Mouse (Mus musculus) forebrain, embryonic 11.5 days (tissue): ENCODE results near the gene Gm9639. TPM values are rescaled to one million over a fixed set of nuclear protein-coding genes. Genes with fewer than 3 reads are reported as not detected.
"Not testable (repeated sequence)": the region's sequence is repeated elsewhere in the genome, so short reads cannot be mapped to it uniquely, and the experiment has no call there.

ENCODE experiments used
- ATAC-seq: fragments of 200-750 bp; cut with Nextera tagmentation; replicated peaks from 2 replicates; pipeline ENCODE4 v1.8.0; 2017; ENCODE audit warnings: moderate TSS enrichment; ENCODE audit not compliant: low FRiP score
- DNase-seq: peaks from one replicate; pipeline ENCODE4 v3.0.0-alpha.2; 2017; ENCODE audit warnings: low spot score
- H3K27ac ChIP-seq: fragments of 300-500 bp; sonication (generic); 2 replicates; pipeline ENCODE4 v1.5.1; 2014; ENCODE audit warnings: low read depth, low read length
- H3K27me3 ChIP-seq: fragments of 300-500 bp; sonication (generic); 2 replicates; pipeline ENCODE4 v1.6.1; 2014; ENCODE audit warnings: mild to moderate bottlenecking, low read length, mixed read lengths; ENCODE audit not compliant: control insufficient read depth, insufficient read depth
- H3K36me3 ChIP-seq: fragments of 300-500 bp; sonication (generic); 2 replicates; pipeline ENCODE4 v1.6.1; 2014; ENCODE audit warnings: mild to moderate bottlenecking, low read length, moderate library complexity, mixed read lengths; ENCODE audit not compliant: control insufficient read depth, insufficient read depth
- H3K4me1 ChIP-seq: fragments of 300-500 bp; sonication (generic); replicated peaks from 2 replicates; pipeline ENCODE4 v1.6.1; 2014; ENCODE audit warnings: low read length, mixed read lengths; ENCODE audit not compliant: control insufficient read depth, insufficient read depth
- H3K4me2 ChIP-seq: fragments of 300-500 bp; sonication (generic); 2 replicates; pipeline ENCODE4 v1.6.1; 2014; ENCODE audit warnings: low read depth, mild to moderate bottlenecking, low read length, moderate library complexity, mixed read lengths; ENCODE audit not compliant: severe bottlenecking
- H3K4me3 ChIP-seq: fragments of 300-500 bp; sonication (generic); 2 replicates; pipeline ENCODE4 v1.5.1; 2014; ENCODE audit warnings: low read depth, low read length
- H3K9ac ChIP-seq: fragments of 300-500 bp; sonication (generic); 2 replicates; pipeline ENCODE4 v1.6.1; 2014; ENCODE audit warnings: low read length
- H3K9me3 ChIP-seq: fragments of 300-500 bp; sonication (generic); 2 replicates; pipeline ENCODE4 v1.6.1; 2016; ENCODE audit warnings: low read length, mixed read lengths; ENCODE audit not compliant: control insufficient read depth
- WGBS: fragments of 180-500 bp; shearing (Covaris S2); extraction: QIAGEN DNeasy Blood & Tissue Kit; methylation state at CpG from one replicate; pipeline ENCODE4 v1.1.7; 2014; 5-methylcytosine and 5-hydroxymethylcytosine counted together
- polyA plus RNA-seq: library from polyadenylated mRNA; unstranded; fragments of >200 nt; fragmentation: Nextera tagmentation; extraction: Ambion mirVana; gene quantifications from 2 replicates; pipeline ENCODE4 v1.2.1, GENCODE M21; 2014

Gm9639 gene
- polyA plus RNA-seq, 1 experiment from 2014 or later: not detected

DNA sequence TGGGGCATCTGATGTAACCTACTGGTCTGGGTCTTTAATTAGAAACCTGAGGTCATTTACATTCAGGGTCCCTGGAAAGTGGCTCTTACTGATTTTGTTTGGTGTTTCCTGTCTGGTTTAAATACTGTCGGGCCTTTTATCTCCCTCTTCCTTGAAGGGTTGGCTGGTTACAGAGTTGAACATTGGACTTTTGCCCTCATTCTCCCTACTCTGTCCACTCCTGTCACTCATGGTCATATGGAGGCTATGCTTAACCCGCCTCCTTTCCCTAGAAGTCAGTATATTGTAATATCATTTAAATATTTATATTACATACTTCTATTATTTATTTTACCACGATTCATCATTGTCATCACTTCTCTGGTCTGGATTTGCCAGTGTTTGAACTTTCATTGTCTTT, 9.2 kb upstream of the Gm9639 start:
- H3K4me2 ChIP-seq: no peak overlapping the region
- no peak overlapping the region for H3K9ac ChIP-seq
- H3K9me3 ChIP-seq: no peaks in the 10 kb centered on the region; the same call in 1 of the 2 replicates
- no peaks in the 10 kb centered on the region for H3K27me3 ChIP-seq
- no peaks in the 10 kb centered on the region for H3K36me3 ChIP-seq
- H3K27ac ChIP-seq: no peak overlapping the region
- no peaks in the 10 kb centered on the region for H3K4me1 ChIP-seq
- no peak overlapping the region for H3K4me3 ChIP-seq
- 88% methylated on average over 3 of the region's 3 CpGs for WGBS
- ATAC-seq (no peak), DNase-seq (no peak)

DNA sequence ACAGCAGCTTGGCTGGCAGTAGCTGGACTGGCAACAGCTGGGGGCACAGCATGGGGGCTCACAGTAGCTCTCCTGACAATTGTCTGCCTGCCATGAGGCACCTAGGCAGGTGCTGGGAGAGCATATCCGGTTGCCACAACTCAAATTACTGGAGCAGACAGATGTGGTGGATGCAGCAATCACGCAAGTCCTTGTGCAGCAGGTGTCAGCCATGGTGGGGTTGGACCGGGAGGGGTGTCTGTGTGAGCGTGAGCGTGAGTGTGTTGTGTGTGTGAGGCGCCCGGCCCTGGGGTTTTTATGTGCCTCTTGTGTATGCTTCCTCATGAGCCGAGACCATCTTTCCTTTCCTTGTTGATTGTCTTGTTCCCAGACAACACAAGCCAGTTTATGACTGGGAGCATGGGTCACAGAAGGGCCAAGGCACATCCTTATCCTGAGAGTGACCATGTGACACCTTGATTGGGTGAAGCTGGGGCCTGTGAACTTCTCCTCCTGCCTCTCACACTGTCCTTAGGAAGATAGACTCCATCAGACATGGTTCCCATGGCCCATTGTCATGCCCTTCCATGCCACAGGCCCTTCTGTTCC, 4.1 kb upstream of the Gm9639 start, which contains the start of gene Gm19668:
Gm19668 (minus strand) TSS at position 213 of the 588 bp plus-strand sequence.
- DNase-seq: no peak
- Histone ChIP-seq H3K9ac (no peak within 1 kb of the TSS), H3K27ac (peak within 1 kb of the TSS; percentile 14), H3K4me3 (no peak within 1 kb of the TSS), H3K4me2 (no peak within 1 kb of the TSS), H3K9me3 (no peaks in the 10 kb centered on the region), H3K4me1 (no peaks in the 10 kb centered on the region), H3K27me3 (no peaks in the 10 kb centered on the region), H3K36me3 (no peaks in the 10 kb centered on the region)
- ATAC-seq: no peak
- WGBS: 64% methylated on average over 8 of the region's 8 CpGs

DNA sequence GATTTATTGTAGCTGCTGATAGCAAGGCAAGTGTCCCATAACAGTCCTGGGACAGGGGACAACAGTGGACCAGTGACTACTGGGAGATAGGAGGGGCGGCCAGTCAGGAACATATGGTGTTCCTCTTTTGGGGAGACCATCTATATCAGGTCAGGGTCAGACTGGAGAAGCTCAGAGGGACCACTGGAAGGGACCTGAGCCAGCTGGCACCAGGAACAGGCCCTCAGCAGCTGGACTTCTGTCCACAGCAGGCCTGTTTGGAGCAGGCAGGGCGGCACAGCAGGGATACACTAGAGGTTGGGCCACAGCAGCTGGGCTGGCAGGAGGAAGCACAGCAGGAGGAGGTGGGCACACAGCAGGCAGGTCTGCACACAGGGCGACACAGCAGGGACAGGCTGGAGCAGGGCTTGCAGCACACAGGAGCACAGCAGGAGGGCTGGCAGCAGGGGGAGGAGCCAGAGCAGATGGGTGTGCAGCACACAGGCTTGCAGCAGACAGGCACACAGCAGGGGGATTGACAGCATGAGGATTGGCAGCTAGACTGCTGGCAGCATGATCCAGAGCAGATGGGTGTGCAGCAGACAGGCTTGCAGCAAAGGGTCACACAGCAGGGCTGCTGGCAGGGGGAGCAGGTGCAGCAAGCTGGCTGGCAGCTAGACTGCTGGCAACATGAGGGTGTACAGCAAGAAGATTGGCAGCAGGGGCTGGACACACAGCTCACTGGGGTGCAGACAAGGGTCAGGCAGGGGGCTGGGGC, 3.5 kb upstream of the Gm9639 start:
- H3K9me3 ChIP-seq, DNase-seq, H3K4me3 ChIP-seq, H3K4me1 ChIP-seq, H3K27me3 ChIP-seq, ATAC-seq, H3K36me3 ChIP-seq, H3K4me2 ChIP-seq, H3K9ac ChIP-seq: not testable (repeated sequence)
- 28% methylated on average over 3 of the region's 3 CpGs for WGBS
- H3K27ac ChIP-seq: peak overlapping the region; percentile 14

DNA sequence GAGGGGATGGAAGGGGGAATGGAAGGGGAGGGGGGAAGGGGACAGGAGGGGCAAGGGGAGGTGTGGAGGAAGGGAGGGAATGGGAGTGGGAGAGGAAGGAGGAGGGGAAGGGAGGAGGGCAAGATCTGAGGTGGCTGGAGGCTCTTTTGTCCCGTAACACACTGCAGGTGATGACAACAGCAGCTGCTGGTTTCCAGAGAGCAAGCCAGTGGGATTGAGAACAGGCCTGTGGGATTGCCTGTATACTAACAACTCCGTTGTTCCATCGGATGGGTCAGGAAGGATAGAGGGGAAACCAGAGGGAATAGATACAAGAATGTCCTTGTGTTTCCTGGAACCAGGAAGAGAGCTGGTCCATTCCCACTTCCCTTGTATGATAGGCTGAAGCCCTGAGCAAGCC, 2.8 kb upstream of the Gm9639 start:
- Histone ChIP-seq H3K36me3 (no peaks in the 10 kb centered on the region), H3K27ac (peak overlapping the region; percentile 14; the same call in 1 of the 2 replicates), H3K9me3 (no peaks in the 10 kb centered on the region), H3K9ac (no peak overlapping the region), H3K27me3 (no peaks in the 10 kb centered on the region), H3K4me3 (no peak overlapping the region), H3K4me2 (no peak overlapping the region), H3K4me1 (no peaks in the 10 kb centered on the region)
- ATAC-seq (no peak), DNase-seq (no peak)
- 15% methylated on average over 3 of the region's 3 CpGs for WGBS

DNA sequence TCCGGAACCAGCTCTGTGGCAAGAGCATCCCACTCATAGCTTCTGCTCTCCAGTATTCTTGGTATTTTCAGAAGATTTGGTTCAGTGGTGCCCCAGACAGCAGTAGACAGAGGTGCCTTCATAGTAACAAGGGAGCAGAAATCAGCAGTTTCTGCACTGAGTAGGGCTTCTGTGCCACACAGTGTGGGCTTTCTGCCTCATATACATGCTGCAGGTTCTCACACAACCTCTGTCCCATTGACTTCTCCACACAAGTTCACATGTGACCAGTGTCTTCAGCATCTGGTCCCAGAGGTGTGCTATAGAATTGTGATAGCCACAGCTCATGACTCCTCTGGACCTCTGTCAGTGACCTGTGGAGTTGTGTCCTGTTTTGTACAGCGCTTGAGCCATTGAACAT, 6.3 kb downstream of the Gm9639 start:
- Histone ChIP-seq H3K4me1 (no peaks in the 10 kb centered on the region), H3K4me3 (no peak overlapping the region), H3K9ac (no peak overlapping the region), H3K9me3 (no peaks in the 10 kb centered on the region), H3K4me2 (no peak overlapping the region), H3K27ac (no peak overlapping the region), H3K36me3 (no peaks in the 10 kb centered on the region), H3K27me3 (no peaks in the 10 kb centered on the region)
- WGBS: 83% methylated on average over 2 of the region's 2 CpGs
- DNase-seq (no peak), ATAC-seq (no peak)

DNA sequence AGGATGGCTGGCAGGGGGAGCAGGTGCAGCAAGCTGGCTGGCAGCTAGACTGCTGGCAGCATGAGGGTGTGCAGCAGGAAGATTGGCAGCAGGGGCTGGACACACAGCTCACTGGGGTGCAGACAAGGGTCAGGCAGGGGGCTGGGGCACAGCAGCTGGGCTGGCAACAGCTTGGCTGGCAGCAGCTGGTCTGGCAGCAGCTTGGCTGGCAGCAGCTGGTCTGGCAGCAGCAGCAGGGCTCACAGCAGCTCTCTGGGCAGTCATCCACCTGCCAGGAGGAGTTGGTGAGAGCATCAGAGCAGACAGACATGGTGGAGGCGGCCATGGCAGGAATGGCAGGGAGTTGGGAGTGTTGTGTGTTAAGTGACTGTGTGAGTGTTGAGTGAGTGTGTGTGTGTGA, 7.0 kb downstream of the Gm9639 start, which contains the start of gene Gm7137:
Gm7137 (minus strand) TSS at position 325 of the 400 bp plus-strand sequence.
- H3K4me1 ChIP-seq, H3K27me3 ChIP-seq, ATAC-seq, DNase-seq, H3K4me2 ChIP-seq, H3K27ac ChIP-seq, H3K9ac ChIP-seq, H3K4me3 ChIP-seq, H3K9me3 ChIP-seq, H3K36me3 ChIP-seq: not testable (repeated sequence)
- 75% methylated on average over 1 of the region's 1 CpGs for WGBS

DNA sequence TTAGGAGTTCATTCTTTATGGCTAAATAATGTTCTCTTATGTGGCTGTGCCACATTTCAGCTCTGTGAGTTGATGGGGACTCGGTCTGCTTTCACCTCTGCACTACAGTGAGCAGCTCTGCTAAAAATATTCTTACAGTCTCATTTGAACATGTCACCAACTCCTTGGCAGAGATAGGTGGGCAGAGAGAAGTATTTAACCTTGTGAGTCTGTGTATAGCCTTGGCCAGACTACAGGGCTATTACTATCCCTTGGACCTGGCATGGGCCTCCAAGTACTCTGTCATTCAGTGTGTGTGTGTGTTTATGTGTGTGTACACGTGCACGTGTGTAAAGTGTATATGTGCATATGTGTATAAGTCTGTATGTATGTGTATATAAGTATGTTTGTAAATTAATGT, 11.5 kb downstream of the Gm9639 start:
- H3K36me3 ChIP-seq, H3K4me3 ChIP-seq, H3K4me1 ChIP-seq, H3K27ac ChIP-seq, H3K4me2 ChIP-seq, ATAC-seq, DNase-seq, H3K9me3 ChIP-seq, H3K9ac ChIP-seq, H3K27me3 ChIP-seq: not testable (repeated sequence)
- WGBS: 83% methylated on average over 1 of the region's 3 CpGs

DNA sequence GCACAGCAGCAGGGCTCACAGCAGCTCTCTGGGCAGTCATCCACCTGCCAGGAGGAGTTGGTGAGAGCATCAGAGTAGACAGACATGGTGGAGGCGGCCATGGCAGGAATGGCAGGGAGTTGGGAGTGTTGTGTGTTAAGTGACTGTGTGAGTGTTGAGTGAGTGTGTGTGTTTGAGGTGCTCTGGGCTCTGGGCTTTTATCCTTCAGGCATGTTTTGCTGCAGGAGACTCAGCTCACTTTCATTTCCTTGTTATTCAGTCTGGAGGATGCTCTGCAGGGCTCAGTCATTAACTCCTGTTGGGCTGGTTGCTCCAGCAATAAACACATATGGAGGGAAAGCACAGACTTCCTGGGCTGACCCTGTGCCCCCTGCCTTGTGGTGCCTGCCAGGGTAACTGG, 12.4 kb downstream of the Gm9639 start, which contains the start of gene Gm3250:
Gm3250 (minus strand) TSS at position 101 of the 400 bp plus-strand sequence.
- DNase-seq, H3K4me3 ChIP-seq, H3K27ac ChIP-seq, H3K4me2 ChIP-seq, H3K4me1 ChIP-seq, H3K27me3 ChIP-seq, H3K9me3 ChIP-seq, H3K36me3 ChIP-seq, ATAC-seq, H3K9ac ChIP-seq: not testable (repeated sequence)
- WGBS: 67% methylated on average over 1 of the region's 1 CpGs
